Mouse (Mus musculus) liver, embryonic 14.5 days (tissue): ENCODE data around the gene Gga1. TPM values are rescaled to one million over a fixed set of nuclear protein-coding genes. Genes with fewer than 3 reads are reported as not detected.

Experiments
- ATAC-seq: fragments of 200-750 bp; cut with Nextera tagmentation; 2 replicates; pipeline ENCODE4 v1.8.0; 2017; ENCODE audit warnings: moderate number of reproducible peaks, mild to moderate bottlenecking, moderate library complexity; ENCODE audit not compliant: insufficient read depth
- DNase-seq, 3 experiments: peaks; one replicate each; pipeline ENCODE4 v3.0.0-alpha.2; 2012 to 2013; ENCODE audit warnings: low read depth in 3 of 3, low spot score in 3 of 3
- H3K27ac ChIP-seq: fragments of 300-500 bp; sonication (generic); 2 replicates; pipeline ENCODE4 v1.5.1; 2014; ENCODE audit warnings: moderate library complexity, mild to moderate bottlenecking, control low read depth, inconsistent platforms
- H3K27me3 ChIP-seq: fragments of 300-500 bp; sonication (generic); 2 replicates; pipeline ENCODE4 v1.6.1; 2014; ENCODE audit warnings: mild to moderate bottlenecking, low read length, moderate library complexity; ENCODE audit not compliant: control insufficient read depth, insufficient read depth
- H3K36me3 ChIP-seq: fragments of 300-500 bp; sonication (generic); replicated peaks from 2 replicates; pipeline ENCODE4 v1.6.1; 2014; ENCODE audit warnings: low read depth; ENCODE audit not compliant: control insufficient read depth, insufficient read depth
- H3K4me1 ChIP-seq, 2 experiments: fragments of 200-500 bp in 1 of 2; fragments of 300-500 bp in 1 of 2; sonication (generic) in 1 of 2; replicated peaks; 2 replicates each; pipeline ENCODE4 v1.6.1; 2012 to 2014; ENCODE audit warnings: antibody characterized with exemption in 1 of 2, inconsistent platforms in 1 of 2, low read length in 1 of 2; ENCODE audit not compliant: control insufficient read depth in 2 of 2, insufficient read depth in 2 of 2
- H3K4me2 ChIP-seq: fragments of 300-500 bp; sonication (generic); 2 replicates; pipeline ENCODE4 v1.6.1; 2014; ENCODE audit warnings: low read depth, mild to moderate bottlenecking, control low read depth, moderate library complexity
- H3K4me3 ChIP-seq, 2 experiments: fragments of 200-500 bp in 1 of 2; fragments of 300-500 bp in 1 of 2; sonication (generic) in 1 of 2; 2 replicates each; pipeline ENCODE4 v1.5.1; 2012 to 2014; ENCODE audit warnings: low read depth in 2 of 2, low read length in 2 of 2, mild to moderate bottlenecking in 2 of 2, control low read depth in 1 of 2, inconsistent platforms in 1 of 2, moderate library complexity in 1 of 2; ENCODE audit not compliant: insufficient read depth in 1 of 2
- H3K9ac ChIP-seq: fragments of 300-500 bp; sonication (generic); replicated peaks from 2 replicates; pipeline ENCODE4 v1.6.1; 2014; ENCODE audit warnings: mild to moderate bottlenecking, control low read depth, moderate library complexity
- H3K9me3 ChIP-seq: fragments of 300-500 bp; sonication (generic); 2 replicates; pipeline ENCODE4 v1.6.1; 2016; ENCODE audit warnings: low read length, mixed read lengths; ENCODE audit not compliant: control insufficient read depth
- CTCF ChIP-seq: IDR thresholded peaks from 2 replicates; pipeline ENCODE4 v1.5.1; 2016; ENCODE audit warnings: antibody characterized with exemption, low read depth, control low read depth
- EP300 ChIP-seq: IDR thresholded peaks from 2 replicates; pipeline ENCODE4 v1.6.1; 2016; ENCODE audit warnings: antibody characterized with exemption, low read depth
- WGBS: fragments of 180-500 bp; shearing (Covaris S2); extraction: QIAGEN DNeasy Blood & Tissue Kit; methylation state at CpG from one replicate; pipeline ENCODE4 v1.1.7; 2014; ENCODE audit not compliant: insufficient replicate concordance; 5-methylcytosine and 5-hydroxymethylcytosine counted together
- polyA plus RNA-seq, 2 experiments: library from polyadenylated mRNA; depleted of rRNA in 1 of 2; stranded (reverse) in 1 of 2; unstranded in 1 of 2; fragments of >200 nt; fragmentation: Nextera tagmentation in 1 of 2; extraction: Ambion mirVana in 1 of 2; gene quantifications; 2 replicates each; pipeline versions ENCODE4 v1.2.1 to v1.2.3; 2012 to 2014

Gga1 gene
- polyA plus RNA-seq (2012; rRNA removed) (16.6 and 19.1 TPM in 2 replicates), polyA plus RNA-seq (2014; fragmentation: Nextera tagmentation; extraction: Ambion mirVana) (13.6 and 15.6 TPM in 2 replicates)

DNA sequence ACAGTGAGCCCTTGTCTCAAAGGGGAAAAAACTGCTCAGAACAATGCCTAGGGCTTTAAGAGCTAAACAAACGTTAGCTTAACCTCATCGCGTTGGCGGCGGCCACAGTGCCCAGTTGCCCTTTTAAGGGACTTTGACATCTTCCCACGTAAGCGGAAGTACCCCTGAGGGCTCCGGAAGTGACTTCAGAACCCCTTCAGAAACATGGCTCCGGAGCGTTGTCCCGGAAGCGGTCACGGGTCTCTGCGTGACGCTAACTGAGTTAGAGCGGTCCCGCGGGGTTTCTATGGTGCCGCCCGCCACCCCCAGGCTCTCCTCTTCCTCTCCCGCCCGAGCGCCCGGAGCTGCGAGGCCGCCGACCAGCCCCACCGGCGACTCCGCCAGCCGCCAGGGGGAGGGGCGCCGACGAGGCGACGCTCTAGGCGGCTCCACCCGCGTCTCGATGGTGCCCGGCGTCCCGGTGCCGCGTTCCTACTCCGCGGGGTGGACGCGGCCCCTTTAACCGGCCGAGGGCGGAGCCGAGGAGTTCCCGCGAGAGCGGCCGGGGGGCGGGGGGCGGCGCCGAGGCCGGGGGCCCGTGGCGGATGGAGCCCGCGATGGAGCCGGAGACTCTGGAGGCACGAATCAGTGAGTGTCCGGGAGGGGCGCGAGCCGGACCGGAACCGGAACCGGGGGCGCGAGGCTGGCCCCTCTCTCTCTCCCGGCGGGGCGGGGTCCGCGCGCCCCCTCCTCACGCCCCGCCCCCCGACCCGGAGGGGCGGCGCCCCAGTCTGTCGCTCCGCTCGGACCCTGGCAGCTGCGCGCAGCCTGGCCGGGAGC lies at the start of gene Gga1:
TSS of gene Gga1 (plus strand) at position 200 of the 819 bp plus-strand sequence.
- TF ChIP-seq EP300 (peak; percentile 51), CTCF (peak; percentile 29)
- Histone ChIP-seq H3K4me1 (peaks cover 16 to 20% of the 10 kb centered on the region in 2 experiments), H3K27me3 (no peaks in the 10 kb centered on the region), H3K9ac (peak within 1 kb of the TSS; percentile 91), H3K4me2 (peak within 1 kb of the TSS; percentile 98), H3K27ac (peak within 1 kb of the TSS; percentile 89), H3K4me3 (peak within 1 kb of the TSS; percentile 88 to 97), H3K9me3 (no peaks in the 10 kb centered on the region), H3K36me3 (peaks cover 5% of the 10 kb centered on the region; the same call in 1 of the 2 replicates)
- ATAC-seq (peak; percentile 90), DNase-seq (peak; percentile 80 to 84 (median 84))
- under 1% methylated on average over 75 of the region's 95 CpGs for WGBS

DNA sequence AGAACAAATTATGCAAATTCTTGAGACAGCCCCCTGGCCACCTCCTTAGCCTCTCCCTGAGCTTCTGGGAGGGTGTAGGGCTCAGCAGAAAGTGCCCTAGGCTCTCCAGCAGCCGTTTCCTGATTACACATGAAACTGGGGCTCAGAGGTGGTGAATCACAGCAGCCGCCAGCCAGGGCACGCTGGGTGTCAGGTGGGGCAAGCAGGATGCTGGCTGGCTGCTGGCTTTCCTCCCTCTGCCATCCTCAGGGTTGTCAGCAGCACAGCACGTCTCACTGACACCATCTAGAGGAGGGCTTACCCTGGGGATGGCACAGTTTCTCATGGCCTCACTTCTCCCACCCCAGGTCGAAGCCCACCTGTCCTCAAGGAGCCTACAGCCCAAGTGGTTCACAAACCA lies 48.7 kb upstream of the Gga1 start:
- Histone ChIP-seq H3K4me1 (peaks cover 0 to 6% of the 10 kb centered on the region in 2 experiments; a peak in 1 of 4 replicates), H3K4me3 (no peak overlapping the region), H3K4me2 (no peak overlapping the region), H3K9ac (no peak overlapping the region), H3K36me3 (no peaks in the 10 kb centered on the region), H3K27me3 (no peaks in the 10 kb centered on the region), H3K27ac (no peak overlapping the region), H3K9me3 (no peaks in the 10 kb centered on the region)
- DNase-seq: no peak
- TF ChIP-seq CTCF (no peak), EP300 (no peak)
- WGBS: 31% methylated on average over 5 of the region's 5 CpGs
- ATAC-seq: no peak

DNA sequence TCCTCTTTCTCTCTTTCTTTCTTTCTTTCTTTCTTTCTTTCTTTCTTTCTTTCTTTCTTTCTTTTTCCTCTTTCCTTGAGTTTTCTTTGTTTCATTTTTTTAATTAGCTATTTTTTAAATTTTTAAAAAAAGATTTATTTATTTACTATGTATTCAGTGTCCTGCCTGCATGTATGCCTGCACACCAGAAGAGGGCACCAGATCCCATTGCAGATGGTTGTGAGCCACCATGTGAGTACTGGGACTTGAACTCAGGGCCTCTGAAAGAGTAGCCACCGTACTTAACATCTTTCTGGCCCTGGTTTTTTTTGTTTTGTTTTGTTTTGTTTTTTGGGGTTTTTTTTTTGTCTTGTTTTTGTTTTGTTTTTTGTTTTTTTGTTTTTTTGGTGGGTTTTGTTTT lies 47.4 kb upstream of the Gga1 start:
- H3K4me1 ChIP-seq: peaks cover 1 to 14% of the 10 kb centered on the region in 2 experiments

DNA sequence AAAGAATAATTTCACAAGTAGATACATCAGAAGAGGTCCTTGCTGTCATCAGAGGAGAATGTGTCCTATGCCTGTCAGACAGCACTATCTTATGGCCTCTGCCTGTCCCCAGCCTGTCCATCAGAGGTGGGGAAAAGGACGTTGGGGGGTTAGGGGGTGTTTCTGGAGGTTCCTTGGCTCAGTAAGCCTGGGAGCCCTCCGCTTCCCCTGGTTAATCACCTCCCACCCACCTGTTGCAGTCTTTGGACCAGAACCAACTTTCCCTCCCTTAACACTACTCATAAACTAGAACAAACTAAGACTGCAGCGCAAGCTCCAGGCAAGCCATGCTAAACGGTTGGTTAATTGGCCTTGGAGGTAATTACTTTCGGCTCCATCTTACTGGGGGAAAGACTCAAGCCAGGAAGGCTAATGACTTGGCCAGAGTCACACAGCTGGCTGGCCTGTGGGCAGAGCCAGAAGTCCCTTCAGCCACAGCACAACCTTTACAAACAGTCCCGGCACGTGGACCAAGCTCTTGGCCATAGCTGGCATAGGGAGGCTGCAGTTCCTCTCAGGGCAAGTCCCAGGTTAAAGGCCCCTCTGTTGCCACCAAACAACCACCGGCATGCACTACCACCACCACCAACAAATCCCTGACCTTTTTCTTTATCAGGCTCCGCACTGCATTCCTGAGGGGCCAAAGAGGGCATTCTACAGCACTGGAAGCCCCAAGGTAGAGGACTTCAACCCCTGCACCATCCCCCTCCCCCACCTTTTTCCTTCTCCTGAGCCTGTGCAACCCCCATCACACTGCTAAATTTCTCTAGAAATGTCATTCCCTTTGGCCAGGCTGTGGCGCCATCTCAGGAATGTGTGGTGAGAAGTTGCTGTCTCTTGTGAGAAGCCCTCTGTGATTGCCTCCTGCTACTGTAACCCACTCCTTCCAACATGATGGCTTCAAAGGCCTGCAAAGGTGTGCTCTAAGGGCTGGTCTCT lies 46.0 kb upstream of the Gga1 start:
- H3K4me2 ChIP-seq: no peak overlapping the region; the same call in 1 of the 2 replicates
- no peaks in the 10 kb centered on the region for H3K27me3 ChIP-seq
- no peak overlapping the region for H3K4me3 ChIP-seq
- H3K4me1 ChIP-seq: peaks cover 12 to 22% of the 10 kb centered on the region in 2 experiments
- 55% methylated on average over 10 of the region's 10 CpGs for WGBS
- H3K9ac ChIP-seq: no peak overlapping the region
- no peak for TF ChIP-seq EP300
- TF ChIP-seq CTCF: no peak
- H3K36me3 ChIP-seq: no peaks in the 10 kb centered on the region
- H3K27ac ChIP-seq: no peak overlapping the region
- ATAC-seq: no peak
- no peaks in the 10 kb centered on the region for H3K9me3 ChIP-seq
- DNase-seq: no peak

More for the DNA sequence above, 47.4 kb upstream of the Gga1 start:
- no peak overlapping the region for H3K27ac ChIP-seq
- H3K9ac ChIP-seq: no peak overlapping the region
- no peak for DNase-seq
- peak; percentile 36 for TF ChIP-seq CTCF
- TF ChIP-seq EP300: no peak
- no peak overlapping the region for H3K4me2 ChIP-seq
- H3K27me3 ChIP-seq: no peaks in the 10 kb centered on the region
- no peaks in the 10 kb centered on the region for H3K36me3 ChIP-seq
- 65% methylated on average over 1 of the region's 1 CpGs for WGBS
- ATAC-seq: no peak
- no peaks in the 10 kb centered on the region for H3K9me3 ChIP-seq
- H3K4me3 ChIP-seq: no peak overlapping the region
